Mouse (Mus musculus) olfactory bulb, adult 2 months (tissue): ENCODE data around the gene Papola.

Experiments
- CTCF ChIP-seq: fragments of 200-500 bp; IDR thresholded peaks from 2 replicates; pipeline ENCODE4 v1.5.1; 2012; ENCODE audit warnings: low read depth, mild to moderate bottlenecking, low read length, moderate library complexity; ENCODE audit not compliant: insufficient read depth
- POLR2A ChIP-seq: fragments of 200-500 bp; IDR thresholded peaks from 2 replicates; pipeline ENCODE4 v1.6.1; 2012; ENCODE audit warnings: mild to moderate bottlenecking, low read depth, low read length, moderate library complexity; ENCODE audit not compliant: insufficient read depth

DNA sequence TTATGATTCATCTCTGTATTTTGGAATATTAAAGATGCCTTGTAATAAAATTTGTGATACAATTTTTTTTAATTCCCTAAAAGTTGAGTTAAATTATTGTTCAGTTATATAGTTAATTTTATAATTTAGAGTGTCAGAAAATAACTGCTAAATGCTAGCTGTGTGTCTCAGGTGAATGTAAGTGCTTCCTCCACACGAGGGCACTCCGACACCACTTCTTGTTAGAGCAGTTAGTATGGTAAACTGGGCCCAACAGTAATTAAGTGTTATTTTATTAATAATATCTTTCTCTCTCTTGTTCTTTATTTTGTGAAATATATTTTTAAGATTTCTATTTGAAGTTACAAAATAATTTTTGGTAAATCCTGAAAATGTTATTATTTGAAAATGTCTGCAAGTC, 51.7 kb downstream of the Papola start:
- TF ChIP-seq CTCF, result no peak
- TF ChIP-seq POLR2A, result no peak
